Mouse (Mus musculus): ENCODE data around the gene 1520401A03Rik. TPM values are rescaled to one million over a fixed set of nuclear protein-coding genes. Genes with fewer than 3 reads are reported as not detected.

1520401A03Rik gene
- polyA plus RNA-seq, 1 experiment from 2014 or later: not detected

DNA sequence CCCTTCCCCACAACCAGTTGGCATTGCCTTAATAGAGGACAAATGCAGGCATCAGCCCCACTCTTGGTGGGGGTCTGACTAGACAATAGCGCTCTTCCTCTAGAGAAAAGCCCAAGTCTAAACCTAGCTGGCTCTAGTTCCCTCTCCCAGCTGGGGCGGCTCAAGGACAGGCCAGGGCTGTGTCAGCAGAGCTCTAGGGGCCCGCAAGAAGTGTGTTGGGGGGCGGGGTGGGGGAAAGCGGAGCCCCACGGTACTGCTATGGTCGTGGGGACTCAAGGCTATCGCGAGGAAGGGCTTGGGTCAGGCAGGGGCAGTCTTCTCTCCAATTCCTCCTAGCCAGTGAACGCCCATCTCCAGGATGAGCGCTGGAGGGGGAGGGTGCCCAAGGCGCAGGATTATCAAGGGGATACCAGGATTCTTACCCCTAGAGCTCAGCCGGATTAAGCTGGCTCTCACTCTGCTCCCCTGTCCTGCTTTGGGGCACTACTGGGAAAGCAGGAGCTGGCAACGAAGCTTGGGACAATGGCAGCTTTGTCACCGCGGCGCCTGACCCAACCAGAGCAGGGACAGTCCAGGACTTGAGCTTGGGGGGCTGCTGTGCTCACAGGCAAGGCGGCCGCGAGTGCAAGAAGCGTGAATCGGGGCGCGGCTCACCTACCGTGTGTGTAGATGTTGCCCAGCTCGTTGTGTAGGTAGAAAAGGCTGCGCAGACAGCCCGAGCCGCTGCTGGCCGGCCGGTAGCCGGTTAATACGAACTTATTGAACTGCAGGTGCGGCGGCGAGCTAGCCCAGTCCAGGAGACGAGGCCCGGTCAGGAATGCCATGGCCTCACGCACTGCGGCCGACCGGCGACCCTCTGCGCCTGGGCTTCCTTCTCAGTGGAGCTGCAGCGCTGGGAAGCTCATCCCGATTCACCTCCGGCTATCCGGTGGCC is 16.9 kb upstream of the 1520401A03Rik start:
- H3K27ac ChIP-seq (ENCODE audit: low read length): peak overlapping the region; percentile 30

DNA sequence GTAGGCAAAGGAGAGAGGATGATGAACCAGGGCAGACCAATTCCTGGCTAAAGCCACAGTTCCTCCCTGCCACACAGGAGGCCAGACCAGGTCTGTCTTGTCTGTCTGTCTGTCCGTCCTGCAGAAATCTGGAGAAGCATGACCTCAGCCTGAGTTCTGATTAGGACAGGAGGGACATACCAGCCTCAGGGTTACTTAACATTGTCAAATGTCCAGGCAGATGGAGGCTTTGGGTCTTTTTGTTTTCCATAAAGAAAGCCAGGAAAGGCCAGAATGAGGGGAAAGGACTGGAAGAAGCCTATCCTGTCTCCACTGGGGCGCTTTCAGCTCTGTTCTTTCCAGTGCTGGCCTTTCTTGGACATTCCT is 16.2 kb upstream of the 1520401A03Rik start:
- H3K9ac ChIP-seq (ENCODE audit: low read depth, low read length): peak overlapping the region; percentile 76
- H3K27ac ChIP-seq (ENCODE audit: low read length): no peak overlapping the region
- ATAC-seq: no peak
- H3K36me3 ChIP-seq (ENCODE audit: control insufficient read depth, insufficient read depth, low read length): no peaks in the 10 kb centered on the region; the same call in 1 of the 2 replicates
- H3K27me3 ChIP-seq (replicated peaks; ENCODE audit: control insufficient read depth, insufficient read depth, low read length): peaks cover 30% of the 10 kb centered on the region
- H3K4me1 ChIP-seq (ENCODE audit: control insufficient read depth, insufficient read depth, low read length): peaks cover 20% of the 10 kb centered on the region
- H3K4me3 ChIP-seq (ENCODE audit: low read length): peak overlapping the region; percentile 68
- WGBS: 64% methylated on average over 2 of the region's 2 CpGs
- H3K9me3 ChIP-seq (ENCODE audit: control insufficient read depth, low read length): no peaks in the 10 kb centered on the region
- H3K4me2 ChIP-seq (ENCODE audit: low read depth, low read length): peak overlapping the region; percentile 97

More for the DNA sequence above, 16.9 kb upstream of the 1520401A03Rik start:
- H3K36me3 ChIP-seq (ENCODE audit: control insufficient read depth, insufficient read depth, low read length): no peaks in the 10 kb centered on the region; the same call in 1 of the 2 replicates
- no peaks in the 10 kb centered on the region for H3K9me3 ChIP-seq (ENCODE audit: control insufficient read depth, low read length)
- H3K4me2 ChIP-seq (ENCODE audit: low read depth, low read length): peak overlapping the region; percentile 97
- 2% methylated on average over 48 of the region's 48 CpGs for WGBS
- H3K27me3 ChIP-seq (replicated peaks; ENCODE audit: control insufficient read depth, insufficient read depth, low read length): peaks cover 36% of the 10 kb centered on the region
- peak overlapping the region; percentile 76 for H3K9ac ChIP-seq (ENCODE audit: low read depth, low read length)
- H3K4me3 ChIP-seq (ENCODE audit: low read length): peak overlapping the region; percentile 68
- H3K4me1 ChIP-seq (ENCODE audit: control insufficient read depth, insufficient read depth, low read length): peaks cover 22% of the 10 kb centered on the region
- peak; percentile 21 for ATAC-seq

DNA sequence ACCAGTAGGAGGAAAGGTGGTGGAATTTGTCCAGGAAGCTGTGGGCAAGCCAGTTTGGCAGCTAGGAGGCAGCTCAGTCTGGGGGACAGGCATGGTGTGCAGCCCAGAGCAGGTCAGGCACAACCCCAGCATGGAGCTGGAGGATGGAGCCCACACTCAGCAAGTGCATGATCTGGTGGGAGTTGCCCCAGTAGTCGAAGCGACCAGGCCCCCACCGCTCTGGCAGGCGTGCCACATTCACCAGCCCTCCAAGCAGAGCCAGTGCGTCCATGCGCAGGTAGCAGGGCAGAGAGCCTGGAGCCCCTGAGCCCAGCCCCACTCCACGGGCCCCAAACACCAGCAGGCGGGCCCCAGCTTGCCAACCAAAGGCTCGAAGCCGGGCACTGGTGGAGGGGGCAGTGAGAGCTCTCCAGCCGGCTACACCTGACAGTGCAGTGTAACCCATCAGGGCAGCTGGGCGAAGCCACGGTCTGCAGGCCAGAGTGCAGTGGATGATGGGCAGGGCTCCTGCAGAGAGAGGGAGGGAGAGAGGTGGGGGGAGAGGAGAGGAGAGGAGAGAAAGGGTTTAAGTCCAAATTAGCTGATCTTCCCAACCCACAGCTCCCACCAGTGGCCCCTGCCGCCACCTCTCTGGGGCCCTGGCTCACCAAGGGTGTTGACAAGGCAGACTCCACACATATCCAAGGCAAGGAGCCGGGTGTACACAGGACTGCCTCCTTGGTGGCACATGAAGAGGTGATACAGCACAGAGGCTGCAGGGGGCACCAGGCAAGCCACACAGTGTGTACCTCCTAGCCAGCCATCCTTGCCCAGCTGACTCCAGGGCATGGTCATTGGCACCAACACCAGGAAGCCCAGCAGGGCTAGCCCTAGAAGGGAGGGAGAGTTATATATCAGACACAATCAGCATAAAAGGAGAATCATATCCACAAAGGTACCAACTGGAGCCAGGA is 15.2 kb upstream of the 1520401A03Rik start:
- no peaks in the 10 kb centered on the region; the same call in 1 of the 2 replicates for H3K36me3 ChIP-seq (ENCODE audit: control insufficient read depth, insufficient read depth, low read length)
- 75% methylated on average over 15 of the region's 15 CpGs for WGBS
- H3K27me3 ChIP-seq (replicated peaks; ENCODE audit: control insufficient read depth, insufficient read depth, low read length): peaks cover 20% of the 10 kb centered on the region
- H3K4me3 ChIP-seq (ENCODE audit: low read length): no peak overlapping the region
- no peak overlapping the region for H3K9ac ChIP-seq (ENCODE audit: low read depth, low read length)
- no peak for ATAC-seq
- no peak overlapping the region for H3K4me2 ChIP-seq (ENCODE audit: low read depth, low read length)
- H3K27ac ChIP-seq (ENCODE audit: low read length): no peak overlapping the region
- no peaks in the 10 kb centered on the region for H3K9me3 ChIP-seq (ENCODE audit: control insufficient read depth, low read length)
- peaks cover 20% of the 10 kb centered on the region for H3K4me1 ChIP-seq (ENCODE audit: control insufficient read depth, insufficient read depth, low read length)

DNA sequence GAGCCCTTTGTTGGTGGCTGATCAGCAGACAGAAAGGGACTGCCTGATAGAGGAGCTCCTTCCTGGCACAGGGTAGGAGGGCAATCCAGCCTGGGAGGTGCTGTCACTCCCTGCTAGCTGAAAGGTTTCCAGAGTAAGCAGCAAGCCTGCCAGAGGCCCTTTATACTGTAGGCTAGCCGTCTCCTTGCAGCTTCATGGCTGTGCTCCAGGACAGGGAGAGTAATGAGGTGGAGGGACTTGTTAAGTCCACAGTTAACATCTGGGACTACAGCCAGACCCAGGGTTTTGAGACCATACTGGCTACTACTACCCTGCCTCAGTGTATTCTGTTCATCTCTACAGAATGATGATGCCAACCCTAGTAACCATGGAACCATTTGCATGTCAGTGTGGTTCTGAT is 11.8 kb upstream of the 1520401A03Rik start:
- H3K36me3 ChIP-seq (ENCODE audit: control insufficient read depth, insufficient read depth, low read length): no peaks in the 10 kb centered on the region; the same call in 1 of the 2 replicates
- H3K27me3 ChIP-seq (replicated peaks; ENCODE audit: control insufficient read depth, insufficient read depth, low read length): no peaks in the 10 kb centered on the region
- no peak for ATAC-seq
- H3K4me3 ChIP-seq (ENCODE audit: low read length): no peak overlapping the region
- no peak overlapping the region for H3K4me2 ChIP-seq (ENCODE audit: low read depth, low read length)
- no peak overlapping the region for H3K27ac ChIP-seq (ENCODE audit: low read length)
- WGBS: 65% methylated on average over 1 of the region's 1 CpGs
- no peaks in the 10 kb centered on the region for H3K9me3 ChIP-seq (ENCODE audit: control insufficient read depth, low read length)
- H3K9ac ChIP-seq (ENCODE audit: low read depth, low read length): no peak overlapping the region
- H3K4me1 ChIP-seq (ENCODE audit: control insufficient read depth, insufficient read depth, low read length): peaks cover 6% of the 10 kb centered on the region

DNA sequence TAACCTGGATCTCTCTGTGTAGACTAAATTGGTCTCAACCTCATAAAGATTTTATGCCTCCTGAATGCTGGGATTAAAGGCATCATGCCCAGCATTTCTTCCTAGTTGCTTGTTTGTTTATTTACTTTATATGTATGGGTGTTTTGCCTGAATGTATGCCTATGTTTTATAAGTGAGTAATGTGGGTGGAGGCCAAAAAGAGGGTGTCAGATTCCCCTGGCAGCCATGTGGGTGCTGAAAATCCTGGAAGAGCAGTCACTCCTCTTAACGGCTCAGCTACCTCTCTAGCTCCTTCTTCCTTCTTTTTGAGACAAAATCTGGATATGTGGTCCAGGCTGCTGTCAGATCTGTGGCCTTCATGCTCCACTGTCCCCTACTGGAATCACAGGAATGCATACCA is 7.9 kb upstream of the 1520401A03Rik start:
- Histone ChIP-seq H3K9ac (ENCODE audit: low read depth, low read length) (no peak overlapping the region), H3K27me3 (replicated peaks; ENCODE audit: control insufficient read depth, insufficient read depth, low read length) (no peaks in the 10 kb centered on the region), H3K4me3 (ENCODE audit: low read length) (no peak overlapping the region), H3K4me1 (ENCODE audit: control insufficient read depth, insufficient read depth, low read length) (peaks cover 8% of the 10 kb centered on the region), H3K27ac (ENCODE audit: low read length) (no peak overlapping the region), H3K36me3 (ENCODE audit: control insufficient read depth, insufficient read depth, low read length) (no peaks in the 10 kb centered on the region), H3K9me3 (ENCODE audit: control insufficient read depth, low read length) (no peaks in the 10 kb centered on the region), H3K4me2 (ENCODE audit: low read depth, low read length) (no peak overlapping the region)
- ATAC-seq: no peak
- WGBS: 73% methylated on average over 1 of the region's 1 CpGs

DNA sequence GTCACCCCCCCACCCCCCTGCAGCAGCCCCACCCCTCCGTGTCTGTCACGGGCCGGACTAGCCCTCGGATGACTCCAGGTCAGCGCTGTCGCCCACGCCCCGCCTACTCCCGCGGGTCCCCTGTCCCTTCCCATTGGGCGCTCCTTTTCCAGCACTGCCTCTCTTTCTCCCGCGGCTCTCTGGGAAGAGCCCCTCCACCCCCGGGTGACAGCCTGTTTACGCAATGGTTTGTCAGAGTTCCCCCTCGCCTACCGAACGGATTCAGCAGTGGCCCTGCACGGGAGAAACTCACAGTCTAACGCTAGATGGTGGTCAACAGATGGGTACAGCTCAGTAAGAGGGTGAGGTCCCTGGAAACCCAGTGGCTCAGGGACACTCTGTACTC is 4.2 kb upstream of the 1520401A03Rik start:
- Histone ChIP-seq H3K27me3 (replicated peaks; ENCODE audit: control insufficient read depth, insufficient read depth, low read length) (no peaks in the 10 kb centered on the region), H3K4me1 (ENCODE audit: control insufficient read depth, insufficient read depth, low read length) (peaks cover 10% of the 10 kb centered on the region), H3K9me3 (ENCODE audit: control insufficient read depth, low read length) (no peaks in the 10 kb centered on the region), H3K36me3 (ENCODE audit: control insufficient read depth, insufficient read depth, low read length) (no peaks in the 10 kb centered on the region), H3K9ac (ENCODE audit: low read depth, low read length) (peak overlapping the region; percentile 83), H3K4me2 (ENCODE audit: low read depth, low read length) (peak overlapping the region; percentile 70), H3K4me3 (ENCODE audit: low read length) (peak overlapping the region; percentile 83), H3K27ac (ENCODE audit: low read length) (peak overlapping the region; percentile 88)
- WGBS: 1% methylated on average over 18 of the region's 20 CpGs
- peak; percentile 90 for ATAC-seq

DNA sequence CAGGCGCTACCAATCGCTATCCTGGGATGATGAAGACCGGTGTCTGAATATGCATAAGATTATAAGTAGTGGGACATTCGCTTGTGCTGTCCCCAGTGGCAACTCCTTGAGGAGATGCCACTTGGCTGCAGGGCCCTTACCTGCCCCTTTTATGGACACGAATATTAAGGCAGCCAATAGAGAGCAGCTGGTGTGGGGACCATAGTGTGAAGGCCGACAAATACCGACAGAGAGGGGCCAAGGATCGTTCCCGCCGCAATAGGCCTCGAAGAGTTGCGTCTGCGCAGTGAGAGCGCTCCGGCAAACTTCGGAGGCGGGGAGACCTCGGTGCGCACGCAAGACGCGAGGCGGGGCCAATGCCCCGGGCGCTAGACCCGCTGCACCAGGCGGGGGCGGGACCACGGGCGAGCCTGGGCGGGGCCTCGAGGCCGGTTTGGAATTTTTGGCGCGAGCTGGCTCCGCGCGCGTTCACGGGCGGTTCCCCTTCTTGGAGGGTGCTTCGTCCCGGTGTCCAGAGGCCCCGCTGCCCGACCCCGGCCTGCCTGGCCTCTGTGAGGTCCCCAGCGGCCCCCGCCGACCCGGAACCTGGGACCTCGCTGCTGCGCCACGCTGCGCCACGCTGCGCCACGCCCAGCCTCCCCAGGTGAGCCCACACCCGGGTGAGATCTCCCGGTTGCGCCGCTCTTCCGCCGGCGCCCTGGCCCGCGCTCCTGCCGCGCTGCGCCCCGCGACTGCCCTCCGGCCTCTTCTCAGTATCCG is 3.6 kb upstream of the 1520401A03Rik start, which contains the start of gene Pkmyt1:
Gene Pkmyt1, plus strand, starts transcription at position 338 of the 759 bp plus-strand sequence.
- ATAC-seq: peak; percentile 94
- 1% methylated on average over 73 of the region's 73 CpGs for WGBS
- Histone ChIP-seq H3K9ac (ENCODE audit: low read depth, low read length) (peak within 1 kb of the TSS; percentile 83), H3K27me3 (replicated peaks; ENCODE audit: control insufficient read depth, insufficient read depth, low read length) (no peaks in the 10 kb centered on the region), H3K4me3 (ENCODE audit: low read length) (peak within 1 kb of the TSS; percentile 83), H3K27ac (ENCODE audit: low read length) (peak within 1 kb of the TSS; percentile 88), H3K4me2 (ENCODE audit: low read depth, low read length) (peak within 1 kb of the TSS; percentile 70), H3K36me3 (ENCODE audit: control insufficient read depth, insufficient read depth, low read length) (no peaks in the 10 kb centered on the region), H3K9me3 (ENCODE audit: control insufficient read depth, low read length) (no peaks in the 10 kb centered on the region), H3K4me1 (ENCODE audit: control insufficient read depth, insufficient read depth, low read length) (peaks cover 16% of the 10 kb centered on the region)

DNA sequence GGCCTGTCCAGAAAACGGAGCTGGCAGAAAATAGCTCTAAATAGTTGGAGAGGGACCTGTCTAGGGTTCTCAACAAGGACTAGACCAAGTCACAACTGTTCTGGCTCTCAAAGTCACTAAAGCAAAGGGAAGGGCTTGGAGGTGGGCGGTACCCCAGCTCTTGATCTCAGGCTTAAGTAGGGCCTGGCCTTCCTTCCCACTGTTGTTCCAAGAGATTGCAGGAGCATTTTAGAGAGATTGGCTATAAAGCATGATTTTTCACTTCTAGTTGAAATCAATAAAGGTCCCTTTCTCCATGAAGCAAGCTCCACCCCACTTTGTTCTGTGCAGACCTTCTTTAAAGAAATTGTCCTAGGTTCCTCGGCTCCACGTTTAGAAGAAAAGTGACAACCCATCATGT is 2.9 kb upstream of the 1520401A03Rik start:
- 55% methylated on average over 4 of the region's 4 CpGs for WGBS
- no peaks in the 10 kb centered on the region for H3K36me3 ChIP-seq (ENCODE audit: control insufficient read depth, insufficient read depth, low read length)
- H3K4me3 ChIP-seq (ENCODE audit: low read length): peak overlapping the region; percentile 83
- peak overlapping the region; percentile 69 for H3K9ac ChIP-seq (ENCODE audit: low read depth, low read length)
- H3K27ac ChIP-seq (ENCODE audit: low read length): peak overlapping the region; percentile 69
- no peak for ATAC-seq
- H3K4me1 ChIP-seq (ENCODE audit: control insufficient read depth, insufficient read depth, low read length): peaks cover 17% of the 10 kb centered on the region
- no peaks in the 10 kb centered on the region for H3K9me3 ChIP-seq (ENCODE audit: control insufficient read depth, low read length)
- H3K4me2 ChIP-seq (ENCODE audit: low read depth, low read length): peak overlapping the region; percentile 70
- H3K27me3 ChIP-seq (replicated peaks; ENCODE audit: control insufficient read depth, insufficient read depth, low read length): no peaks in the 10 kb centered on the region
